Mouse (Mus musculus): ENCODE measurements around the gene Runx1.

The Runx1 gene

GRCm38 (mm10) chr16:92653816-92654215 is 172.1 kb downstream of the Runx1 start:
- DNase-seq (ENCODE audit: low spot score in 2 of 2), result peak in 1 of 2 experiments; percentile 44

GRCm38 (mm10) chr16:92651256-92651655 is 174.7 kb downstream of the Runx1 start:
- no peak for DNase-seq (ENCODE audit: low spot score in 2 of 2)

GRCm38 (mm10) chr16:92646153-92646552 is 179.8 kb downstream of the Runx1 start:
- no peak for DNase-seq (ENCODE audit: low spot score in 2 of 2)

GRCm38 (mm10) chr16:92645423-92646115 is 180.4 kb downstream of the Runx1 start:
- peak in 1 of 2 experiments; percentile 83 for DNase-seq (ENCODE audit: low spot score in 2 of 2)

- peak in 1 of 2 experiments; percentile 43 for DNase-seq (ENCODE audit: low spot score in 2 of 2)
Observed at GRCm38 (mm10) chr16:92644718-92645422, 181.1 kb downstream of the Runx1 start.

GRCm38 (mm10) chr16:92644315-92644714 is 181.6 kb downstream of the Runx1 start:
- no peak for DNase-seq (ENCODE audit: low spot score in 2 of 2)

- DNase-seq (ENCODE audit: low spot score in 2 of 2), result no peak
Observed at GRCm38 (mm10) chr16:92642283-92642682, 183.7 kb downstream of the Runx1 start.

GRCm38 (mm10) chr16:92641053-92641452 is 184.9 kb downstream of the Runx1 start:
- no peak for DNase-seq (ENCODE audit: low spot score in 2 of 2)

- no peak for DNase-seq (ENCODE audit: low spot score in 2 of 2)
Observed at GRCm38 (mm10) chr16:92639093-92639492, 186.9 kb downstream of the Runx1 start.

GRCm38 (mm10) chr16:92637033-92637432 is 188.9 kb downstream of the Runx1 start:
- DNase-seq (ENCODE audit: low spot score in 2 of 2), result no peak

- no peak for DNase-seq (ENCODE audit: low spot score in 2 of 2)
Observed at GRCm38 (mm10) chr16:92632115-92632763, 193.7 kb downstream of the Runx1 start.

GRCm38 (mm10) chr16:92631637-92632036 is 194.3 kb downstream of the Runx1 start:
- no peak for DNase-seq (ENCODE audit: low spot score in 2 of 2)

GRCm38 (mm10) chr16:92630950-92631349 is 195.0 kb downstream of the Runx1 start:
- DNase-seq (ENCODE audit: low spot score in 2 of 2), result no peak

GRCm38 (mm10) chr16:92629829-92630228 is 196.1 kb downstream of the Runx1 start:
- DNase-seq (ENCODE audit: low spot score in 2 of 2), result no peak

GRCm38 (mm10) chr16:92627262-92627661 is 198.7 kb downstream of the Runx1 start:
- no peak for DNase-seq (ENCODE audit: low spot score in 2 of 2)

- DNase-seq (ENCODE audit: low spot score in 2 of 2), result no peak
Observed at GRCm38 (mm10) chr16:92623953-92624352, 202.0 kb downstream of the Runx1 start.

GRCm38 (mm10) chr16:92621859-92622258 is 204.1 kb downstream of the Runx1 start:
- no peak for DNase-seq (ENCODE audit: low spot score in 2 of 2)

GRCm38 (mm10) chr16:92620841-92621518 is 205.0 kb downstream of the Runx1 start:
- DNase-seq (ENCODE audit: low spot score in 2 of 2), result no peak

- DNase-seq (ENCODE audit: low spot score in 2 of 2), result no peak
Observed at GRCm38 (mm10) chr16:92616839-92617238, 209.1 kb downstream of the Runx1 start.

- DNase-seq (ENCODE audit: low spot score in 2 of 2), result no peak
Observed at GRCm38 (mm10) chr16:92615234-92615799, 210.6 kb downstream of the Runx1 start.

GRCm38 (mm10) chr16:92612546-92612945 is 213.4 kb downstream of the Runx1 start:
- DNase-seq (ENCODE audit: low spot score in 2 of 2), result no peak

- no peak for DNase-seq (ENCODE audit: low spot score in 2 of 2)
Observed at GRCm38 (mm10) chr16:92611641-92612149, 214.3 kb downstream of the Runx1 start.
